Mouse (Mus musculus) lung, adult 2 months (tissue): ENCODE data around the gene Sulf2. TPM values are rescaled to one million over a fixed set of nuclear protein-coding genes. Genes with fewer than 3 reads are reported as not detected.

Experiments
- DNase-seq: peaks from one replicate; pipeline ENCODE4 v3.0.0; 2022
- H3K4me1 ChIP-seq: fragments of 200-500 bp; 2 replicates; pipeline ENCODE4 v1.6.1; 2011; ENCODE audit warnings: low read length; ENCODE audit not compliant: control insufficient read depth, insufficient read depth
- H3K4me3 ChIP-seq: fragments of 200-500 bp; replicated peaks from 2 replicates; pipeline ENCODE3; 2011; ENCODE audit warnings: low read depth, mild to moderate bottlenecking, control low read depth, low read length; ENCODE audit errors: extremely low read depth
- CTCF ChIP-seq: fragments of 200-500 bp; IDR thresholded peaks from 2 replicates; pipeline ENCODE4 v1.5.1; 2011; ENCODE audit warnings: mild to moderate bottlenecking, low read length, control low read depth; ENCODE audit not compliant: insufficient read depth
- POLR2A ChIP-seq: fragments of 200-500 bp; IDR thresholded peaks from 2 replicates; pipeline ENCODE4 v1.6.1; 2011; ENCODE audit warnings: low read depth, mild to moderate bottlenecking, control low read depth, low read length, borderline replicate concordance; ENCODE audit errors: extremely low read depth
- WGBS: fragments of 180-500 bp; shearing (Covaris S2); methylation state at CpG from one replicate; pipeline ENCODE4 v1.1.7; 2018; 5-methylcytosine and 5-hydroxymethylcytosine counted together
- polyA plus RNA-seq: library from polyadenylated mRNA; depleted of rRNA; stranded (reverse); fragments of >200 nt; gene quantifications from 2 replicates; pipeline ENCODE4 v1.2.3, GENCODE M21; 2012

Gene Sulf2
- polyA plus RNA-seq, 1 experiment, result 37.6 TPM

- TF ChIP-seq POLR2A (no peak), CTCF (no peak)
- H3K4me1 ChIP-seq, result no peaks in the 10 kb centered on the region; the same call in 1 of the 2 replicates
- 58% methylated on average over 9 of the region's 9 CpGs for WGBS
- H3K4me3 ChIP-seq, result no peak overlapping the region
- peak; percentile 29 for DNase-seq
These were observed 71.9 kb downstream of the Sulf2 start for GRCm38 (mm10) chr2:166083542-166084031.

- TF ChIP-seq POLR2A (no peak), CTCF (no peak)
- Histone ChIP-seq H3K4me1 (no peaks in the 10 kb centered on the region; the same call in 1 of the 2 replicates), H3K4me3 (no peak overlapping the region)
- DNase-seq, result no peak
- WGBS, result 79% methylated on average over 10 of the region's 10 CpGs
These were observed 72.8 kb downstream of the Sulf2 start for GRCm38 (mm10) chr2:166082661-166083060.

DNA sequence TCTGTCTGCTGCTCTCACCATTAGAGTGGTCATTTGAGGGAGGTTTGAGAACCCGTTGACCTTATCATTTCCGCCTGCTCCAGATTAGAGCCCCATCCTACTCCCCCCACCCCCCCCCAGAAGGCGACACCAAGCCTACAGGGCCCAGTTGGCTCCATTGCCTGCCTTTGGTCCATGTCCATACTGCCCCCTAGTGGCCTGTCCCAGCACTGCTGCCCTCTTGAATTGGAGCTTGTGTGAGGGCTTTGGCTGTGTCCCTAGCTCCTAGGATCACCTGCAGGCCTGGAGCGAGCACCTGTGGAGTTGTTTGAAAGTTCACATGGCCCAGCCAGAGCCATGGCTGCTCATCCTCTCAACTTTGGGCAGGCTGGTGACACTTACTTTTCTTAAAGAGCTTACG, 73.3 kb downstream of the Sulf2 start:
- peak; percentile 74 for DNase-seq
- Histone ChIP-seq H3K4me1 (no peaks in the 10 kb centered on the region; the same call in 1 of the 2 replicates), H3K4me3 (no peak overlapping the region)
- 58% methylated on average over 5 of the region's 5 CpGs for WGBS
- no peak for TF ChIP-seq POLR2A
- TF ChIP-seq CTCF, result peak; percentile 90

GRCm38 (mm10) chr2:166080967-166081750, 74.3 kb downstream of the Sulf2 start:
- TF ChIP-seq POLR2A (no peak), CTCF (no peak)
- no peaks in the 10 kb centered on the region; the same call in 1 of the 2 replicates for H3K4me1 ChIP-seq
- DNase-seq, result no peak
- WGBS, result 69% methylated on average over 21 of the region's 21 CpGs
- no peak overlapping the region for H3K4me3 ChIP-seq

- no peak overlapping the region for H3K4me3 ChIP-seq
- no peaks in the 10 kb centered on the region; the same call in 1 of the 2 replicates for H3K4me1 ChIP-seq
- TF ChIP-seq POLR2A (no peak), CTCF (no peak)
- no peak for DNase-seq
- 57% methylated on average over 17 of the region's 17 CpGs for WGBS
These were observed 75.2 kb downstream of the Sulf2 start for GRCm38 (mm10) chr2:166079961-166080885.

DNA sequence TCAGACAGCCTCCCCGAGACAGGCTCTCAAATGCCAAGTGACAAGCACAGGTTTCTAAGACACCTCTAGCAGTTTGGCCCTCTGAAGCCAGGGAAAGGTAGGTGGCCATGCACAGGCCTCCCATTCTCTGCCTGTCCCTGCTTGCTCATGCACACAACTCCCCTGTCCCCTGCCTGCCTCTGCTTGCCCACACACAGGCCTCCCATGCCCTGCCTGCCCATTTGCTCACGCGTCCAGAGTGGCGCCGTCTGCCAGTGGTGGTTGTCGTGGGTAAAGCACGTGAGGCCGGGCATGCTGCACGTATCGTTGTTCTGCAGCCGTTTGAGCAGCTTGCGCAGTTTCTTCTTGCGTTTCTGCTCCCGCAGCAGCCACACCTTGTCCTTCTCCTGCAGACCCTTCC, 76.2 kb downstream of the Sulf2 start:
- no peak for TF ChIP-seq POLR2A
- no peak for TF ChIP-seq CTCF
- WGBS, result 83% methylated on average over 14 of the region's 14 CpGs
- DNase-seq, result no peak
- H3K4me1 ChIP-seq, result no peaks in the 10 kb centered on the region; the same call in 1 of the 2 replicates
- no peak overlapping the region for H3K4me3 ChIP-seq

GRCm38 (mm10) chr2:166077371-166077770, 78.1 kb downstream of the Sulf2 start:
- no peaks in the 10 kb centered on the region for H3K4me1 ChIP-seq
- WGBS, result 86% methylated on average over 9 of the region's 9 CpGs
- DNase-seq, result no peak
- no peak overlapping the region for H3K4me3 ChIP-seq
- TF ChIP-seq CTCF (no peak), POLR2A (no peak)

- no peaks in the 10 kb centered on the region for H3K4me1 ChIP-seq
- no peak overlapping the region for H3K4me3 ChIP-seq
- TF ChIP-seq POLR2A (no peak), CTCF (no peak)
- 56% methylated on average over 6 of the region's 6 CpGs for WGBS
- DNase-seq, result no peak
These were observed 81.1 kb downstream of the Sulf2 start for GRCm38 (mm10) chr2:166074322-166074721.

DNA sequence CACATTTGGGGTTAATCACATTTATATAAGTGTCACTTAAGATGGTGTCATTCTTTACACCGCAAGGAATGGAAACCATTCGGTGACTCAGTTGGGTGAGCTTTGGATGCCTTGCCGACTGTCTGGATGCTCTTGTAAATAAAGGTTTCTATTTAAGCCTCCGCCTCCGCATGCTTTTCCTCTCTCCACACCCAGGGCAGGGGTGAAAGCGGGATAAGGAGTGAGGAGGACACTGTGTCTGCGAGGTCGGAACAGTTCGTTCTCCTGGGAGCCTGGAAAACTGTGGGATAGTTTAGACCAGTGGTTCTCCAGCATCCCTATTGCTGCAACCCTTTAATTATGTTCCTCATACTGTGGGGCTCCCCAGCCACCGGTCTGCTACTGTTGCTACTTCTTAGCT, 82.4 kb downstream of the Sulf2 start:
- WGBS, result 60% methylated on average over 10 of the region's 10 CpGs
- H3K4me1 ChIP-seq, result no peaks in the 10 kb centered on the region
- no peak overlapping the region for H3K4me3 ChIP-seq
- no peak for DNase-seq
- TF ChIP-seq CTCF, result no peak
- TF ChIP-seq POLR2A, result no peak

GRCm38 (mm10) chr2:166071889-166072288, 83.6 kb downstream of the Sulf2 start:
- Histone ChIP-seq H3K4me1 (no peaks in the 10 kb centered on the region), H3K4me3 (no peak overlapping the region)
- TF ChIP-seq POLR2A (no peak), CTCF (no peak)
- WGBS, result 76% methylated on average over 9 of the region's 9 CpGs
- no peak for DNase-seq

DNA sequence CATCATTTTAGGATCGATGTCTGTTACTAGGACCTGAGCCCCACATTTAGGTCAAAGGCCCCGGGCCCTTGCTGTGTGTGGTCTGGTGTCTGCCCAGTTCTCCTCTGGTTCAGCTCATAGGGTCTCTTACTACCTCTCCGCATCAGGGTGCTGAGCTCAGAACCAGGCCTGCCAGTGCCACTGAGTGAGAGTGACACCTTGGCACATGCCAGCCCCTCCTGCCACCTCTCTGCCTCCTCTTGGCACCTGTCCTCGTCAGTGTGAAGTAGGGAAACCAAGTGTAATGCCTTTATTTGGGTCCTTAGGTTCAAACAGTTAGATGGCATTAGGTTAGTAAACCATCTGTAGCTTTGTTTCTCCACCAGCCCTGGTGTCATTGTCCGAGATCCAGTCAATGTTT, 84.0 kb downstream of the Sulf2 start:
- TF ChIP-seq POLR2A (no peak), CTCF (no peak)
- no peak for DNase-seq
- H3K4me1 ChIP-seq, result no peaks in the 10 kb centered on the region
- WGBS, result 89% methylated on average over 5 of the region's 5 CpGs
- no peak overlapping the region for H3K4me3 ChIP-seq
